ENCODE assay signal across 8 mouse cellular contexts in genomic region chr19:46600371-46600770, GRCm38 (mm10). TPM values are rescaled to one million over a fixed set of nuclear protein-coding genes. Genes with fewer than 3 reads are reported as not detected.
DNase-seq lines count a peak whose midpoint lies in the region; ATAC-seq and TF ChIP-seq lines count a peak whose summit lies in the region.

No protein-coding gene starts in this region.

- H3K4me1 ChIP-seq in limb, embryonic 14.5 days (ENCODE audit: control insufficient read depth, insufficient read depth, low read length): peaks cover 10% of the 10 kb centered on the region; the same call in 1 of the 2 replicates

- no peaks in the 10 kb centered on the region for H3K9me3 ChIP-seq in limb, embryonic 14.5 days (ENCODE audit: control insufficient read depth, low read length)

- DNase-seq in adrenal gland, adult 8-10 months: peak; percentile 64
- DNase-seq in adrenal gland, postnatal 4 days (ENCODE audit: low spot score in 2 of 2): no peak
- DNase-seq in urinary bladder, postnatal 14 days (ENCODE audit: low spot score): peak; percentile 52
- DNase-seq in urinary bladder, postnatal 25 days (ENCODE audit: low spot score): no peak
- DNase-seq in limb, embryonic 14.5 days (ENCODE audit: low spot score): no peak
- DNase-seq in thymus, postnatal 10 days (ENCODE audit: low spot score in 2 of 2): no peak
- DNase-seq in cerebellum, postnatal 25 days: no peak

- no peaks in the 10 kb centered on the region for H3K27me3 ChIP-seq in limb, embryonic 14.5 days (ENCODE audit: control insufficient read depth, insufficient read depth, low read length)

- peaks cover 19% of the 10 kb centered on the region for H3K36me3 ChIP-seq in limb, embryonic 14.5 days (ENCODE audit: control insufficient read depth, insufficient read depth, low read length)

- TF ChIP-seq POLR2A in limb, embryonic 14.5 days (IDR thresholded peaks at IDR 0.05; ENCODE audit: borderline replicate concordance, extremely low read depth, insufficient read depth, insufficient read length): no peak

- H3K9ac ChIP-seq in limb, embryonic 14.5 days (ENCODE audit: low read depth, low read length, severe bottlenecking): peak overlapping the region; percentile 77; the same call in 1 of the 2 replicates

- 85% methylated on average over 4 of the region's 4 CpGs for WGBS in limb, embryonic 14.5 days

- H3K4me3 ChIP-seq in limb, embryonic 14.5 days (replicated peaks; ENCODE audit: low read length): peak overlapping the region; percentile 80; the same call in 1 of the 2 replicates

- H3K4me2 ChIP-seq in limb, embryonic 14.5 days (replicated peaks; ENCODE audit: low read depth, low read length, severe bottlenecking): peak overlapping the region; percentile 88

- ATAC-seq in limb, embryonic 14.5 days (ENCODE audit: low FRiP score, low read depth): no peak
- ATAC-seq in granulocyte monocyte progenitor cell, adult 5-6 weeks (replicated peaks; ENCODE audit: poor library complexity, severe bottlenecking): no peak

- no peak overlapping the region for H3K27ac ChIP-seq in limb, embryonic 14.5 days (replicated peaks; ENCODE audit: low read depth, low read length)

RNA-seq across cellular contexts. Expression of gene Wbp1l, which starts 1.5 kb away (rescaled TPM):
- total RNA-seq in adrenal gland, adult 8-10 months (2022): 100 to 1,000 TPM; 149 to 232 (median 189) TPM
- total RNA-seq in adrenal gland, postnatal 4 days (2021): 100 to 1,000 TPM; 180 to 182 TPM
- polyA plus RNA-seq in limb, embryonic 14.5 days (2012; rRNA removed): 44.0 and 54.1 TPM in 2 replicates
- 42.6 and 43.8 TPM in 2 replicates for polyA plus RNA-seq in limb, embryonic 14.5 days (2014; fragmentation: Nextera tagmentation; extraction: Ambion mirVana)
- total RNA-seq in granulocyte monocyte progenitor cell, adult 5-6 weeks (2014; fragmentation: Nextera tagmentation): 19.7 and 25.6 TPM in 2 replicates
- total RNA-seq in granulocyte monocyte progenitor cell, adult 5-6 weeks (2017): 20.2 and 23.5 TPM in 2 replicates

RNA-seq across cellular contexts. Expression of gene Sfxn2, which starts 27.2 kb away (rescaled TPM):
- total RNA-seq in adrenal gland, adult 8-10 months (2022): 10 to 100 TPM in 3 of 4 experiments, 1 to 10 TPM in 1; 7.0 to 16.4 (median 12.0) TPM
- 10 to 100 TPM; 13.1 to 18.4 TPM for total RNA-seq in adrenal gland, postnatal 4 days (2021)
- 26.4 and 26.7 TPM in 2 replicates for polyA plus RNA-seq in limb, embryonic 14.5 days (2012; rRNA removed)
- 21.2 and 22.0 TPM in 2 replicates for polyA plus RNA-seq in limb, embryonic 14.5 days (2014; fragmentation: Nextera tagmentation; extraction: Ambion mirVana)
- total RNA-seq in granulocyte monocyte progenitor cell, adult 5-6 weeks (2014; fragmentation: Nextera tagmentation): 11.8 and 16.3 TPM in 2 replicates
- 8.7 and 10.9 TPM in 2 replicates for total RNA-seq in granulocyte monocyte progenitor cell, adult 5-6 weeks (2017)

RNA-seq across cellular contexts. Expression of gene Arl3, which starts 27.4 kb away (rescaled TPM):
- total RNA-seq in adrenal gland, adult 8-10 months (2022): 10 to 100 TPM; 39.0 to 81.8 (median 61.0) TPM
- total RNA-seq in adrenal gland, postnatal 4 days (2021): 10 to 100 TPM; 47.2 to 54.9 TPM
- polyA plus RNA-seq in limb, embryonic 14.5 days (2012; rRNA removed): 93.0 and 120 TPM in 2 replicates
- polyA plus RNA-seq in limb, embryonic 14.5 days (2014; fragmentation: Nextera tagmentation; extraction: Ambion mirVana): 87.2 and 97.8 TPM in 2 replicates
- total RNA-seq in granulocyte monocyte progenitor cell, adult 5-6 weeks (2014; fragmentation: Nextera tagmentation): 9.9 and 23.4 TPM in 2 replicates
- 13.9 and 14.3 TPM in 2 replicates for total RNA-seq in granulocyte monocyte progenitor cell, adult 5-6 weeks (2017)

Comparison
In these comparisons a context has a peak if more than half of its experiments do, and no peak if none do; other contexts are left out.
1. DNase-seq: peak in adrenal gland, adult 8-10 months (single experiment) and urinary bladder, postnatal 14 days (single experiment); none in adrenal gland, postnatal 4 days (0 of 2), urinary bladder, postnatal 25 days (single experiment), limb, embryonic 14.5 days (single experiment), thymus, postnatal 10 days (0 of 2) and cerebellum, postnatal 25 days (0 of 2).
2. RNA of gene Wbp1l, which starts 1.5 kb away (total RNA-seq): 149 to 232 TPM in adrenal gland, adult 8-10 months and 180 to 182 TPM in adrenal gland, postnatal 4 days; 19.7 to 25.6 TPM in granulocyte monocyte progenitor cell, adult 5-6 weeks; every median in the first group is over 4 times any median in the second.